Mouse (Mus musculus) brain, embryonic 14.5 days (tissue): ENCODE measurements around the gene Sema4c.

Experiments used
- CTCF ChIP-seq: fragments of 200-500 bp; IDR thresholded peaks from 2 replicates; pipeline ENCODE4 v1.5.1; 2012; ENCODE audit warnings: inconsistent platforms, mild to moderate bottlenecking, moderate library complexity, borderline replicate concordance; ENCODE audit not compliant: insufficient read depth, insufficient read length; ENCODE audit errors: extremely low read depth
- POLR2A ChIP-seq: fragments of 200-500 bp; IDR thresholded peaks from 2 replicates; pipeline ENCODE4 v1.6.1; 2012; ENCODE audit warnings: mild to moderate bottlenecking, inconsistent platforms, borderline replicate concordance; ENCODE audit not compliant: poor library complexity, insufficient read depth, insufficient read length, severe bottlenecking; ENCODE audit errors: extremely low read depth

GRCm38 (mm10) chr1:36575347-36575746 is 17.2 kb upstream of the Sema4c start:
- TF ChIP-seq CTCF (no peak), POLR2A (no peak)
